Mouse (Mus musculus) bone marrow, adult 2 months (tissue): ENCODE data around the gene Dlg2.

Source experiments
- CTCF ChIP-seq: fragments of 200-500 bp; IDR thresholded peaks from 2 replicates; pipeline ENCODE4 v1.5.1; 2011; ENCODE audit warnings: low read length, control low read depth; ENCODE audit not compliant: control insufficient read depth, insufficient read depth
- POLR2A ChIP-seq: fragments of 200-500 bp; IDR thresholded peaks from 2 replicates; pipeline ENCODE4 v1.6.1; 2011; ENCODE audit warnings: low read depth, mild to moderate bottlenecking, control low read depth, low read length, borderline replicate concordance; ENCODE audit not compliant: control insufficient read depth

DNA sequence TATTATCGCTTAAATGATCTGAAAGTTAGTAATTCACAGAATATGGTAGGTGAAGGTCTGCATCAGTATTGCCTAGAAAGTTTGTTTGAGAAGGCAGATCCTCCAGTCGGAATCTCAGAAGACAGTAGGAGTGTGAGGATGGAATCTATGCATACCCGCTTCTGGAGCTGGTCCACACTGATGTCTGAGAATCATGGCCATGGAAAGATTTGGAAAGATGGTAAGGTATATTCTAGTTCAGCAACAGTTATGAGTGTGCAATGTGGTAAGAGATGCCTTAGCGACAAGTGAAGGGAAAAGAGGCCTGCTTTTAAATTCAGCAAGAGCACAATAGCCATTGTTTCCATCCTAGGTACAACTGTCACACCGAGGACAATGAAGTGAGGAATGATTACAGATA is 464.3 kb downstream of the Dlg2 start:
- TF ChIP-seq POLR2A: no peak
- no peak for TF ChIP-seq CTCF
